Mouse (Mus musculus): ENCODE measurements around the gene 9330182L06Rik. TPM values are rescaled to one million over a fixed set of nuclear protein-coding genes. Genes with fewer than 3 reads are reported as not detected.

The 9330182L06Rik gene
- polyA plus RNA-seq (2012; rRNA removed) (0.11 and 0.17 TPM in 2 replicates), polyA plus RNA-seq (2014; fragmentation: Nextera tagmentation; extraction: Ambion mirVana) (0.16 and 0.17 TPM in 2 replicates)

GRCm38 (mm10) chr5:9265586-9266279 lies at the start of gene 9330182L06Rik:
Gene 9330182L06Rik, plus strand, starts transcription at chr5:9266118.
- no peaks in the 10 kb centered on the region for H3K9me3 ChIP-seq (ENCODE audit: control insufficient read depth, low read length)
- H3K4me3 ChIP-seq (ENCODE audit: insufficient read depth in 1 of 2, low read depth in 2 of 2, low read length in 2 of 2) = peak within 1 kb of the TSS; percentile 40 to 53
- no peak within 1 kb of the TSS for H3K9ac ChIP-seq (replicated peaks)
- H3K27ac ChIP-seq = no peak within 1 kb of the TSS
- H3K27me3 ChIP-seq (ENCODE audit: control insufficient read depth, insufficient read depth, low read length) = peaks cover 13% of the 10 kb centered on the region
- H3K36me3 ChIP-seq (replicated peaks; ENCODE audit: control insufficient read depth, insufficient read depth, low read depth) = no peaks in the 10 kb centered on the region
- peaks cover 0 to 5% of the 10 kb centered on the region in 2 experiments; a peak in 1 of 4 replicates for H3K4me1 ChIP-seq (replicated peaks; ENCODE audit: control insufficient read depth in 2 of 2, insufficient read depth in 2 of 2, low read length in 1 of 2)
- peak within 1 kb of the TSS; percentile 61 for H3K4me2 ChIP-seq (ENCODE audit: low read depth)
- no peak for DNase-seq (ENCODE audit: low read depth in 3 of 3, low spot score in 3 of 3)
- under 1% methylated on average over 39 of the region's 47 CpGs for WGBS (ENCODE audit: insufficient replicate concordance)
- no peak for TF ChIP-seq EP300 (IDR thresholded peaks at IDR 0.05; ENCODE audit: low read depth)
- TF ChIP-seq CTCF (IDR thresholded peaks at IDR 0.05; ENCODE audit: low read depth) = no peak
- ATAC-seq (ENCODE audit: insufficient read depth) = peak; percentile 53

GRCm38 (mm10) chr5:9227456-9228008 lies 38.4 kb upstream of the 9330182L06Rik start:
- H3K9ac ChIP-seq (replicated peaks) = no peak overlapping the region
- 42% methylated on average over 4 of the region's 4 CpGs for WGBS (ENCODE audit: insufficient replicate concordance)

GRCm38 (mm10) chr5:9264361-9264760 lies 1.6 kb upstream of the 9330182L06Rik start:
- no peaks in the 10 kb centered on the region for H3K9me3 ChIP-seq (ENCODE audit: control insufficient read depth, low read length)
- TF ChIP-seq CTCF (IDR thresholded peaks at IDR 0.05; ENCODE audit: low read depth) (no peak), EP300 (IDR thresholded peaks at IDR 0.05; ENCODE audit: low read depth) (no peak)
- ATAC-seq (ENCODE audit: insufficient read depth) (no peak), DNase-seq (ENCODE audit: low read depth in 3 of 3, low spot score in 3 of 3) (no peak)
- no peaks in the 10 kb centered on the region for H3K36me3 ChIP-seq (replicated peaks; ENCODE audit: control insufficient read depth, insufficient read depth, low read depth)
- H3K4me2 ChIP-seq (ENCODE audit: low read depth) = no peak overlapping the region
- no peak overlapping the region for H3K9ac ChIP-seq (replicated peaks)
- WGBS (ENCODE audit: insufficient replicate concordance) = 51% methylated on average over 4 of the region's 4 CpGs
- no peak overlapping the region for H3K4me3 ChIP-seq (ENCODE audit: insufficient read depth in 1 of 2, low read depth in 2 of 2, low read length in 2 of 2)
- H3K27me3 ChIP-seq (ENCODE audit: control insufficient read depth, insufficient read depth, low read length) = peaks cover 13% of the 10 kb centered on the region
- peaks cover 0 to 5% of the 10 kb centered on the region in 2 experiments; a peak in 1 of 4 replicates for H3K4me1 ChIP-seq (replicated peaks; ENCODE audit: control insufficient read depth in 2 of 2, insufficient read depth in 2 of 2, low read length in 1 of 2)
- no peak overlapping the region for H3K27ac ChIP-seq

More at GRCm38 (mm10) chr5:9227456-9228008, 38.4 kb upstream of the 9330182L06Rik start:
- H3K27ac ChIP-seq = no peak overlapping the region
- no peak overlapping the region for H3K4me2 ChIP-seq (ENCODE audit: low read depth)
- no peaks in the 10 kb centered on the region for H3K27me3 ChIP-seq (ENCODE audit: control insufficient read depth, insufficient read depth, low read length)
- H3K36me3 ChIP-seq (replicated peaks; ENCODE audit: control insufficient read depth, insufficient read depth, low read depth) = no peaks in the 10 kb centered on the region
- ATAC-seq (ENCODE audit: insufficient read depth) (no peak), DNase-seq (ENCODE audit: low read depth in 3 of 3, low spot score in 3 of 3) (no peak)
- H3K4me1 ChIP-seq (replicated peaks; ENCODE audit: control insufficient read depth in 2 of 2, insufficient read depth in 2 of 2, low read length in 1 of 2) = no peaks in the 10 kb centered on the region
- no peak overlapping the region for H3K4me3 ChIP-seq (ENCODE audit: insufficient read depth in 1 of 2, low read depth in 2 of 2, low read length in 2 of 2)
- H3K9me3 ChIP-seq (ENCODE audit: control insufficient read depth, low read length) = no peaks in the 10 kb centered on the region
- TF ChIP-seq CTCF (IDR thresholded peaks at IDR 0.05; ENCODE audit: low read depth) = no peak
- no peak for TF ChIP-seq EP300 (IDR thresholded peaks at IDR 0.05; ENCODE audit: low read depth)

DNA sequence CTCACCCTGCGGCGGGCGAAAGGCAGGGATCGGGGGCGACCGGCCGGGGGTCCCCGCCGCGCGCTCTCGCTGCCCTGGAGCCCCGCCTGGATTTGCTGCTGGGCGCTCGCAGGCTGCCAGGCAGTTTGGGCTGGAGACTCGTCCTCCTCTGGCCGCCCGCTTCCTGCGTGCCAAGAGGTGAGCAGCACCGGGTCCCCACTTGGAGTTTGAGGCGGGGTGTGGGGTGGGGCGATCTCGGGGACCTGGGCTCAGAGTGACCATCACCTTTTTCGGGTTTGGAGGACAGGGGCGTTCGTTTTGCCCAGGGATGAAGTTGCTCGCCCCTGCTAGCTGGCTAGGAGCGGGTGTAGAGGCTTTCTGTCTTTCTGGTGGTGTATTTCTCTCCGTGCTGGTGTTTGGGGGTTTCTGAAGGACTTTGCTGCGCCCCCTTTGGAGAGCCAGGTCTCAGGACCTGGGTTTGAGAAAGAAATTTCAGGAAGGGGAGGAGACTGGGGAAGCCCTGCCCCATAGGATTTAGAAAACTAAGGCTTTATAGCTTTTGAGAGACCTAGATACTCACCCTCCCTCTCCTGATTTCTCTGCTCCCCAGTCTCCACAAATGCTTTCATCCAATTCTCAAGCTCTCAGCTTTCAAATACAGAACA lies 484 bp downstream of the 9330182L06Rik start:
- Histone ChIP-seq H3K9me3 (ENCODE audit: control insufficient read depth, low read length) (no peaks in the 10 kb centered on the region), H3K27me3 (ENCODE audit: control insufficient read depth, insufficient read depth, low read length) (peaks cover 13% of the 10 kb centered on the region), H3K4me1 (replicated peaks; ENCODE audit: control insufficient read depth in 2 of 2, insufficient read depth in 2 of 2, low read length in 1 of 2) (peaks cover 0 to 5% of the 10 kb centered on the region in 2 experiments; a peak in 1 of 4 replicates), H3K36me3 (replicated peaks; ENCODE audit: control insufficient read depth, insufficient read depth, low read depth) (no peaks in the 10 kb centered on the region), H3K27ac (no peak overlapping the region), H3K9ac (replicated peaks) (no peak overlapping the region), H3K4me2 (ENCODE audit: low read depth) (peak overlapping the region; percentile 61), H3K4me3 (ENCODE audit: insufficient read depth in 1 of 2, low read depth in 2 of 2, low read length in 2 of 2) (peak overlapping the region; percentile 40 to 53)
- TF ChIP-seq CTCF (IDR thresholded peaks at IDR 0.05; ENCODE audit: low read depth) (no peak), EP300 (IDR thresholded peaks at IDR 0.05; ENCODE audit: low read depth) (no peak)
- 1% methylated on average over 30 of the region's 30 CpGs for WGBS (ENCODE audit: insufficient replicate concordance)
- ATAC-seq (ENCODE audit: insufficient read depth) (no peak; the same call in 1 of the 2 replicates), DNase-seq (ENCODE audit: low read depth in 3 of 3, low spot score in 3 of 3) (no peak)

DNA sequence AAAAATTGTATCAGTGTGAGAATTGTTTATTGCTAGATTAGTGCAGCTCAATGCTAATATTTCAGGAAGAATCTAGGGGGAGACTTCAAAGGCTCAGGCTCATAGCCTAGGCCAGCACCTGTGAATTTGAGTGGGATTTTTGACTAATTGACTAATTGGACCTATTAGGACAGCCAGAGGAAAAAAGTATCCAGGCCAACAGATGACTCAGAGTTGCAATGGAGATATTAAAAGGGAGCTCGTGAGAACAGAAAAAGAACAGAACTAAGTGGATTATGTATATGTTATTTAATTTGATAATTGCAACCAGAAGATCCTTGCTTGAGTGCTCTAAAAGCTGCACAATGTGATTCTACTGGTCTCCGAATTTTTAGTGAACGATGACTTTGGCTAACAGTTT lies 3.7 kb downstream of the 9330182L06Rik start:
- H3K27ac ChIP-seq = no peak overlapping the region
- no peak for DNase-seq (ENCODE audit: low read depth in 3 of 3, low spot score in 3 of 3)
- WGBS (ENCODE audit: insufficient replicate concordance) = 63% methylated on average over 3 of the region's 3 CpGs

More for the DNA sequence above, 3.7 kb downstream of the 9330182L06Rik start:
- no peak overlapping the region for H3K4me3 ChIP-seq (ENCODE audit: insufficient read depth in 1 of 2, low read depth in 2 of 2, low read length in 2 of 2)
- H3K9ac ChIP-seq (replicated peaks) = no peak overlapping the region
- no peak for TF ChIP-seq EP300 (IDR thresholded peaks at IDR 0.05; ENCODE audit: low read depth)
- TF ChIP-seq CTCF (IDR thresholded peaks at IDR 0.05; ENCODE audit: low read depth) = no peak
- no peaks in the 10 kb centered on the region for H3K36me3 ChIP-seq (replicated peaks; ENCODE audit: control insufficient read depth, insufficient read depth, low read depth)
- H3K4me2 ChIP-seq (ENCODE audit: low read depth) = no peak overlapping the region
- ATAC-seq (ENCODE audit: insufficient read depth) = no peak
- peaks cover 13% of the 10 kb centered on the region for H3K27me3 ChIP-seq (ENCODE audit: control insufficient read depth, insufficient read depth, low read length)
- H3K4me1 ChIP-seq (replicated peaks; ENCODE audit: control insufficient read depth in 2 of 2, insufficient read depth in 2 of 2, low read length in 1 of 2) = peaks cover 0 to 5% of the 10 kb centered on the region in 2 experiments; a peak in 1 of 4 replicates
- no peaks in the 10 kb centered on the region for H3K9me3 ChIP-seq (ENCODE audit: control insufficient read depth, low read length)

All from liver, embryonic 14.5 days (tissue).